Mouse (Mus musculus): Measurements from ENCODE around the gene Espn. TPM values are rescaled to one million over a fixed set of nuclear protein-coding genes. Genes with fewer than 3 reads are reported as not detected.

The Espn gene
- total and polyA plus RNA-seq, 3 experiments = 5.0 to 19.6 TPM; not detected in 1

DNA sequence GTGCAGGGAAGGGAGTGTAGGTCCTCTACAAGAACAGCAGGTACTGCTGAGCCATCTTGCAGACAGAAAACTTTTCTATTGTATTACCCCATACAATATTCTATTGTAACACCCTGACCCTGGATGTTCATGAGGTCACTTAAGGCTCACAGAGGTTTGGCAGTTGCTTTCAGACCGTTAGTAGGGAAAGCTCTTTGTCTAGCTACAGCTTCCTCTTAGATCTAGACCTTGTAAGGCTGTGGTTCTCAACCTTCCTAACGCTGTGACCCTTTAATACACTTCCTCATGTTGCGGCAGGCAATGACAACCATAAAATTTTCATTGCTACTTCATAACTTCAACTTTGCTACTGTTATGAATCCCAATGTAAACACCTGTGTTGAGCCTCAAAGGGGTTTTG lies 24.5 kb upstream of the Espn start (continued):
- TF ChIP-seq CHD2 (IDR thresholded peaks at IDR 0.05; ENCODE audit: low read length) (no peak), SMC3 (IDR thresholded peaks at IDR 0.05; ENCODE audit: low read depth, low read length) (no peak), MYC (IDR thresholded peaks at IDR 0.05; ENCODE audit: low read depth, low read length) (no peak), ZC3H11A (IDR thresholded peaks at IDR 0.05; ENCODE audit: low read depth, low read length) (no peak), TBP (IDR thresholded peaks at IDR 0.05; ENCODE audit: low read depth, low read length) (peak; percentile 67), RCOR1 (IDR thresholded peaks at IDR 0.05; ENCODE audit: low read depth, low read length) (no peak), KAT2A (conservative IDR thresholded peaks at IDR 0.05; ENCODE audit: low read depth, low read length) (no peak), MXI1 (IDR thresholded peaks at IDR 0.05; ENCODE audit: low read depth, low read length) (no peak; the same call in 1 of the 2 replicates), POLR2A (IDR thresholded peaks at IDR 0.05; ENCODE audit: control insufficient read depth in 1 of 2, insufficient read depth in 1 of 2, low read depth in 1 of 2, low read length in 2 of 2, poor library complexity in 1 of 2) (no peak; a peak in 1 of 4 replicates)

DNA sequence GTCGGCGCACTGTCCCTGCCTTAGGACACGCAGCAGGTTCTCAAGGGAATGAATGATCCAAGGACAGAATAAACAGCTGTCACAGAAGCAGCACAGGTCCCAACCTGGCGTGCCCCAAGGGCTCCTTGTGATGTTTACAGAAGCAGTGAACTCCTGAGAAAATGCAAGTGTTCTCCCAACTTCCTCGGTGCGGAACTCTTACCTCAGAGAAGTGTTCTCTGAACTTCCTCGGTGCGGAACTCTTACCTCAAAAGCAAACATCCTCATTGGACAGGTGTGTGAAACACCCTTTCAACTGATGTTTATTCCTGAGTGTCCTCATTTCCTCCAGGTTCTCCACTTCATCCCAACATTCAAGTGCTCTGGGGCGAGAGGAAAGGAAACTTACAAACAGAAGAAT lies 21.8 kb upstream of the Espn start:
- peaks cover 0 to 7% of the 10 kb centered on the region in 2 experiments; a peak in 2 of 4 replicates for H3K36me3 ChIP-seq (ENCODE audit: control insufficient read depth in 1 of 2, insufficient read depth in 2 of 2, low read length in 2 of 2)
- H3K9ac ChIP-seq (ENCODE audit: control insufficient read depth, low read depth, low read length, poor library complexity, severe bottlenecking) = no peak overlapping the region
- H3K4me1 ChIP-seq (ENCODE audit: control insufficient read depth in 1 of 2, insufficient read depth in 2 of 2, low read length in 2 of 2) = peaks cover 3 to 12% of the 10 kb centered on the region in 2 experiments
- TF ChIP-seq USF1 (IDR thresholded peaks at IDR 0.05; ENCODE audit: low read depth, low read length) (no peak), ZKSCAN1 (IDR thresholded peaks at IDR 0.05; ENCODE audit: low read depth, low read length) (no peak), ZMIZ1 (IDR thresholded peaks at IDR 0.05; ENCODE audit: low read depth, low read length) (no peak), POLR2AphosphoS2 (IDR thresholded peaks at IDR 0.05; ENCODE audit: low read length) (no peak)
- H3K9me3 ChIP-seq (replicated peaks; ENCODE audit: insufficient read depth, low read length) = no peaks in the 10 kb centered on the region
- peaks cover 14% of the 10 kb centered on the region for H3K79me2 ChIP-seq (ENCODE audit: control insufficient read depth, insufficient read depth, low read length, poor library complexity)
- no peak for DNase-seq (ENCODE audit: low read depth, low spot score)
- H3K27ac ChIP-seq (ENCODE audit: control insufficient read depth, low read depth, low read length) = no peak overlapping the region
- no peak overlapping the region for H3K4me3 ChIP-seq (ENCODE audit: control insufficient read depth in 1 of 2, insufficient read depth in 1 of 2, low read depth in 2 of 2, low read length in 2 of 2)
- no peaks in the 10 kb centered on the region for H3K27me3 ChIP-seq (ENCODE audit: control insufficient read depth in 1 of 2, insufficient read depth in 2 of 2, low read length in 2 of 2)

DNA sequence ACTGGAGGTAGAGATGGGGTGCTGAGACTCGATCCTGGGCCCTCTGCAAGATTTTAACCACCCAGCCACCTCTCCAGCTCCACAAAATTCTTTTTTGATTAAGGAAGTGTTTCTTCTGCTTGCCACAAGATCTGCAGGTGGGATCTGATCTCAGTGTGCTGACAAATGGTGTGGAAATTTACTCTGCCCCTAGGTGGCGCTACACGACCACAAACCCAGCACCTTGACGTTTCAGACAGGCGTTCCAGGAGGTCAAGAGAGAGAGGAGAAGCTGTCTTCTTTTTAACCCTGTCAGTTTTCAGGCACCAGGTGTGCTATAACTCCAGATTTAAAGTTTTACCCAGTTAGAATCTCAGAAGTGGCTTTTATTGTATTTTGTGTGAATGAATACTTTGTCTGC lies 20.9 kb upstream of the Espn start:
- H3K36me3 ChIP-seq (ENCODE audit: control insufficient read depth in 1 of 2, insufficient read depth in 2 of 2, low read length in 2 of 2) = peaks cover 0 to 7% of the 10 kb centered on the region in 2 experiments; a peak in 2 of 4 replicates
- no peaks in the 10 kb centered on the region for H3K27me3 ChIP-seq (ENCODE audit: control insufficient read depth in 1 of 2, insufficient read depth in 2 of 2, low read length in 2 of 2)
- H3K9me3 ChIP-seq (replicated peaks; ENCODE audit: insufficient read depth, low read length) = no peaks in the 10 kb centered on the region
- H3K4me1 ChIP-seq (ENCODE audit: control insufficient read depth in 1 of 2, insufficient read depth in 2 of 2, low read length in 2 of 2) = peaks cover 3 to 12% of the 10 kb centered on the region in 2 experiments; a peak in 3 of 4 replicates
- peaks cover 5% of the 10 kb centered on the region for H3K79me2 ChIP-seq (ENCODE audit: control insufficient read depth, insufficient read depth, low read length, poor library complexity)
- DNase-seq (ENCODE audit: low read depth, low spot score) = peak; percentile 88
- H3K27ac ChIP-seq (ENCODE audit: control insufficient read depth, low read depth, low read length) = no peak overlapping the region
- H3K4me3 ChIP-seq (ENCODE audit: control insufficient read depth in 1 of 2, insufficient read depth in 1 of 2, low read depth in 2 of 2, low read length in 2 of 2) = no peak overlapping the region
- H3K9ac ChIP-seq (ENCODE audit: control insufficient read depth, low read depth, low read length, poor library complexity, severe bottlenecking) = no peak overlapping the region
- TF ChIP-seq ZKSCAN1 (IDR thresholded peaks at IDR 0.05; ENCODE audit: low read depth, low read length) (no peak), ZNF384 (IDR thresholded peaks at IDR 0.05; ENCODE audit: low read depth, low read length) (no peak), MYC (IDR thresholded peaks at IDR 0.05; ENCODE audit: low read depth, low read length) (0 out of 2 replicates have a peak, but pooled peaks have one; percentile 27), SIN3A (IDR thresholded peaks at IDR 0.05; ENCODE audit: low read length) (peak; percentile 62), NRF1 (IDR thresholded peaks at IDR 0.05; ENCODE audit: insufficient read depth, low read depth, low read length, poor library complexity, severe bottlenecking) (no peak), BHLHE40 (IDR thresholded peaks at IDR 0.05; ENCODE audit: borderline replicate concordance, low read depth, low read length) (peak; percentile 14; the same call in 1 of the 2 replicates), NELFE (IDR thresholded peaks at IDR 0.05; ENCODE audit: low read depth, low read length) (no peak), USF2 (IDR thresholded peaks at IDR 0.05; ENCODE audit: borderline replicate concordance in 1 of 2, insufficient read depth in 1 of 2, low read depth in 1 of 2, low read length in 2 of 2) (no peak), GABPA (IDR thresholded peaks at IDR 0.05; ENCODE audit: low read depth, low read length) (no peak), ZC3H11A (IDR thresholded peaks at IDR 0.05; ENCODE audit: low read depth, low read length) (peak; percentile 93), MAZ (IDR thresholded peaks at IDR 0.05; ENCODE audit: low read depth, low read length) (no peak), CTCF (IDR thresholded peaks at IDR 0.05 in 2 of 3, conservative IDR thresholded peaks at IDR 0.05 in 1 of 3; ENCODE audit: control insufficient read depth in 1 of 3, insufficient read depth in 1 of 3, low read depth in 2 of 3, low read length in 3 of 3, poor library complexity in 1 of 3, severe bottlenecking in 1 of 3) (peak; percentile 86 to 99 (median 94)), MEF2A (IDR thresholded peaks at IDR 0.05; ENCODE audit: extremely low read depth, insufficient replicate concordance, low read depth, low read length, poor library complexity, severe bottlenecking) (no peak), TCF12 (IDR thresholded peaks at IDR 0.05; ENCODE audit: low read depth, low read length) (no peak), E2F4 (IDR thresholded peaks at IDR 0.05; ENCODE audit: borderline replicate concordance, low read depth, low read length) (no peak), JUND (IDR thresholded peaks at IDR 0.05; ENCODE audit: low read depth, low read length) (0 out of 2 replicates have a peak, but pooled peaks have one; percentile 28), SMC3 (IDR thresholded peaks at IDR 0.05; ENCODE audit: low read depth, low read length) (peak; percentile 81)

Data from MEL (cell line).